Mouse (Mus musculus) kidney, embryonic 14.5 days (tissue): ENCODE data around the gene Pus7. TPM values are rescaled to one million over a fixed set of nuclear protein-coding genes. Genes with fewer than 3 reads are reported as not detected.
"Not testable (repeated sequence)": the region's sequence is repeated elsewhere in the genome, so short reads cannot be mapped to it uniquely, and the experiment has no call there.

ENCODE experiments used
- ATAC-seq: fragments of 200-750 bp; cut with Nextera tagmentation; 2 replicates; pipeline ENCODE4 v1.8.0; 2017; ENCODE audit warnings: moderate number of reproducible peaks, mild to moderate bottlenecking, moderate TSS enrichment, moderate library complexity; ENCODE audit not compliant: low FRiP score, low TSS enrichment
- H3K27ac ChIP-seq: fragments of 300-500 bp; sonication (generic); 2 replicates; pipeline ENCODE4 v1.5.1; 2014; ENCODE audit warnings: low read depth, mild to moderate bottlenecking, low read length, moderate library complexity, mixed read lengths
- H3K27me3 ChIP-seq: fragments of 300-500 bp; sonication (generic); 2 replicates; pipeline ENCODE4 v1.6.1; 2014; ENCODE audit warnings: mild to moderate bottlenecking, low read length; ENCODE audit not compliant: control insufficient read depth, insufficient read depth
- H3K36me3 ChIP-seq: fragments of 300-500 bp; sonication (generic); 2 replicates; pipeline ENCODE4 v1.6.1; 2014; ENCODE audit warnings: low read length, mixed read lengths; ENCODE audit not compliant: control insufficient read depth, insufficient read depth
- H3K4me1 ChIP-seq: fragments of 300-500 bp; sonication (generic); 2 replicates; pipeline ENCODE4 v1.6.1; 2014; ENCODE audit warnings: low read length, mixed read lengths; ENCODE audit not compliant: control insufficient read depth, insufficient read depth
- H3K4me2 ChIP-seq: fragments of 300-500 bp; sonication (generic); replicated peaks from 2 replicates; pipeline ENCODE4 v1.6.1; 2014; ENCODE audit warnings: low read depth, mild to moderate bottlenecking, low read length
- H3K4me3 ChIP-seq: fragments of 300-500 bp; sonication (generic); 2 replicates; pipeline ENCODE4 v1.5.1; 2014; ENCODE audit warnings: mild to moderate bottlenecking, low read length
- H3K9ac ChIP-seq: fragments of 300-500 bp; sonication (generic); 2 replicates; pipeline ENCODE4 v1.6.1; 2014; ENCODE audit warnings: low read depth, mild to moderate bottlenecking, low read length, moderate library complexity
- H3K9me3 ChIP-seq: fragments of 300-500 bp; sonication (generic); 2 replicates; pipeline ENCODE4 v1.6.1; 2016; ENCODE audit warnings: low read length; ENCODE audit not compliant: control insufficient read depth
- WGBS: fragments of 180-500 bp; shearing (Covaris S2); extraction: QIAGEN DNeasy Blood & Tissue Kit; methylation state at CpG from one replicate; pipeline ENCODE4 v1.1.7; 2014; 5-methylcytosine and 5-hydroxymethylcytosine counted together
- polyA plus RNA-seq: library from polyadenylated mRNA; unstranded; fragments of >200 nt; fragmentation: Nextera tagmentation; extraction: Ambion mirVana; gene quantifications from 2 replicates; pipeline ENCODE4 v1.2.1, GENCODE M21; 2014

The Pus7 gene
- polyA plus RNA-seq, 1 experiment from 2014 or later: 41.4 TPM

DNA sequence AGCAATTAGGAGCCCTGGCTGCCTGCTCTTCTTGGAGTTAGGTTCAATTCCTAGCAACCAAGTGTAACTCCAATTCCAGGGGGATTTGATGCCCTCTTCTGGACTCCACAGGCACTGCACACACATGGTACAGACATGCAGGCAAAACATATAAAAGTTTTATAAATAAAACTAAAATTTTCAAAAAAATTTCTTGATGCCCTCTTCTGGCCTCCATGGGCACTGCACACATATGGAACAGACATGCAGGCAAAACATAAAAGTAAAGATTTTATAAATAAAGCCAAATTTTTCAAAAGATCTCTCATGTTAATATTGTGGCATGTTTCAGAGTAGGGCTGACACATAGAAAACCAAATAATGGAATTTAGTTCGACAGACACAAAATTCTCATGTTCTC, 73.8 kb downstream of the Pus7 start:
- no peak overlapping the region for H3K4me2 ChIP-seq
- 98% methylated on average over 1 of the region's 1 CpGs for WGBS
- H3K4me1 ChIP-seq: no peaks in the 10 kb centered on the region
- H3K36me3 ChIP-seq: peaks cover 41% of the 10 kb centered on the region
- no peaks in the 10 kb centered on the region for H3K27me3 ChIP-seq
- H3K9me3 ChIP-seq: peaks cover 40% of the 10 kb centered on the region
- H3K27ac ChIP-seq: no peak overlapping the region
- ATAC-seq: no peak
- H3K4me3 ChIP-seq: no peak overlapping the region
- H3K9ac ChIP-seq: no peak overlapping the region

DNA sequence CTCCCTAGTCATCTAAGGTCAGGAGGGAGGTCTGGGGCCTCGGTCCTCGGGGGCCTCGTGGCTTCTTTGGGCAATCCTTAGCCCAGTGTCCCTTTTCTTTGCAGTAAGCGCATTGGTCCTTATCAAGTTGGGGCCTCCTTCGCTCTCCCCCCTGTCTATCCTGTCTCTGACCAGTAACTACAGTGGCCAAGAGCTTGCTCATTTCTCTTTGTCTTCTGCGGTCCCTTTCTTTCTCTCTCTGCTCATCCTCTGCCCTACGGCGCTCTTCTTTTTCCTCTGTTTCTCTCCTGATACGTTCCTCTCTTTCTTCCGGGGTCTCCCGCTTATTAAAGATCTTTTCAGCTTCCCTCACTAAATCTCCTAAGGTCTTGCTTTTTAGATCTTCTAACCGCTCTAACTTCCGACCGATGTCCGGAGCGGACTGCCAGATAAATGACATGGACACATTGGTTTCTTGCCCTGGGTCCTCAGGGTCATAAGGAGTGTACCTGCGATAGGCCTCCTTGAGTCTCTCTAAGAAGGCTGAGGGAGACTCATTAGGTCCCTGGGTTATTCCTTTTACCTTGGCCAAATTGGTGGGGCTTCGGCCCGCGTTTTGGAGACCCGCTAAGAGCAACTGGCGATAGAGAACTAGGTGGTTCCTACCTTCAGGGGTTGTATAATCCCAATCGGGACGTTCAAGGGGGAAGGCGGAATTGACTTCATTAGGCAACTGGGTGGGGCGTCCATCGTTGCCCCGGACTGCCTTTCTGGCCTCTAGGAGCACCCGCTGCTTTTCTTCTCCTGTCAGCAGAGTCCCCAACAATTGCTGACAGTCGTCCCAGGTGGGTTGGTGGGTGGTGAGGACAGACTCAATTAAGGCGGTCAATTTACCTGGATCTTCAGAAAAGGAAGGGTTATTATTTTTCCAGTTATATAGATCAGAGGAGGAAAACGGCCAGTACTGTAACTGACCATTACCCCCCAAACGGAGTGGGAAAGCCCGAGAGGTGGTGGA, 76.6 kb downstream of the Pus7 start:
- 95% methylated on average over 31 of the region's 34 CpGs for WGBS
- not testable (repeated sequence) for H3K27me3 ChIP-seq, ATAC-seq, H3K27ac ChIP-seq, H3K4me3 ChIP-seq, H3K4me1 ChIP-seq, H3K9ac ChIP-seq, H3K4me2 ChIP-seq
- Histone ChIP-seq H3K9me3 (peaks cover 57% of the 10 kb centered on the region), H3K36me3 (peaks cover 63% of the 10 kb centered on the region)

DNA sequence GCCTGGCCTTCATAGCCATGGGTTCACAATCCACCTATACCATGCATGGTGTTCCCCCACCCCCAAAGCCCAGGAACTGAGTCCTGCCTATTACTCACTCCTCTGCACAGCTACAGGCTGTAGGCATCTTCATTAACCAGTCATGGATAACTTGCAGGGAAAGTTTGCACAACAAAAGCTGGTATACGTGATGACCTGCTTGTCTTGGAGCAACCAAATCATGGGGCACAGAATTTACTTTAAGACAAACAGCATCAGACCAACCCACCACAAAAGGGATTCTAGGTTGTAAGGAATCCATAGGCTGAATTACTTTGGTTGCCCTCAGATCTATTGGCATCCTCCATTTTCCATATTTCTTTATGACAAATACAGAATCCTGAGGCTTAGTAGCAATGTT, 86.1 kb downstream of the Pus7 start:
- Histone ChIP-seq H3K9me3 (peaks cover 41% of the 10 kb centered on the region), H3K9ac (no peak overlapping the region), H3K36me3 (peaks cover 11% of the 10 kb centered on the region), H3K4me3 (no peak overlapping the region), H3K4me2 (no peak overlapping the region), H3K4me1 (no peaks in the 10 kb centered on the region), H3K27ac (no peak overlapping the region), H3K27me3 (no peaks in the 10 kb centered on the region)
- 91% methylated on average over 1 of the region's 1 CpGs for WGBS
- ATAC-seq: no peak

Other genes starting within 250 kb of the Pus7 start
- gene Srpk2, start 99.1 kb downstream of the Pus7 start, polyA plus RNA-seq: 41.8 and 50.8 TPM in 2 replicates
- gene Rint1, start 4.0 kb upstream of the Pus7 start, polyA plus RNA-seq: 32.4 and 39.1 TPM in 2 replicates
- 124 and 197 TPM in 2 replicates for gene Tomm7, start 60.5 kb upstream of the Pus7 start, polyA plus RNA-seq
- 10.1 and 26.8 TPM in 2 replicates for gene Fam126a, start 247.0 kb upstream of the Pus7 start, polyA plus RNA-seq